Mouse (Mus musculus) heart, adult 9 months (tissue): ENCODE measurements at regions not wholly inside any gene's neighbourhood (a gene's known extent, or its start where the extent isn't known, plus 50 kb on each side); places are given as distances from the start of the nearest gene placed in this dataset.
A peak's percentile ranks its signal among the peaks of the same experiment; 100 is the strongest.

ENCODE experiments used
- DNase-seq, 2 experiments: peaks; one replicate each; pipeline ENCODE4 v3.0.0; 2022; ENCODE audit warnings: low spot score in 2 of 2

GRCm38 (mm10) chr15:40388806-40389205 lies 254.6 kb downstream of the 9330182O14Rik start:
- DNase-seq: no peak

- DNase-seq: no peak
Measured at GRCm38 (mm10) chr15:40435156-40435555, 301.0 kb downstream of the 9330182O14Rik start.

GRCm38 (mm10) chr15:40436688-40437087 lies 302.5 kb downstream of the 9330182O14Rik start:
- no peak for DNase-seq

GRCm38 (mm10) chr15:40439827-40440226 lies 305.7 kb downstream of the 9330182O14Rik start:
- no peak for DNase-seq

GRCm38 (mm10) chr15:40448623-40449022 lies 314.5 kb downstream of the 9330182O14Rik start:
- no peak for DNase-seq

GRCm38 (mm10) chr15:40453235-40453634 lies 319.1 kb downstream of the 9330182O14Rik start:
- DNase-seq: no peak

GRCm38 (mm10) chr15:40475659-40476355 lies 341.6 kb downstream of the 9330182O14Rik start:
- peak in 1 of 2 experiments; percentile 10 for DNase-seq

GRCm38 (mm10) chr15:40480386-40480785 lies 346.2 kb downstream of the 9330182O14Rik start:
- DNase-seq: no peak

- no peak for DNase-seq
Measured at GRCm38 (mm10) chr15:40481239-40481638, 347.1 kb downstream of the 9330182O14Rik start.

GRCm38 (mm10) chr15:40485997-40486396 lies 351.8 kb downstream of the 9330182O14Rik start:
- peak in 1 of 2 experiments; percentile 4 for DNase-seq

GRCm38 (mm10) chr15:40501180-40502125 lies 367.3 kb downstream of the 9330182O14Rik start:
- no peak for DNase-seq

GRCm38 (mm10) chr15:40510826-40511225 lies 376.7 kb downstream of the 9330182O14Rik start:
- DNase-seq: no peak

GRCm38 (mm10) chr15:40524350-40524749 lies 390.2 kb downstream of the 9330182O14Rik start:
- no peak for DNase-seq

GRCm38 (mm10) chr15:40533451-40533873 lies 399.3 kb downstream of the 9330182O14Rik start:
- DNase-seq: no peak

GRCm38 (mm10) chr15:40561661-40562060 lies 427.5 kb downstream of the 9330182O14Rik start:
- DNase-seq: no peak

- no peak for DNase-seq
Measured at GRCm38 (mm10) chr15:40565716-40566115, 431.6 kb downstream of the 9330182O14Rik start.

- no peak for DNase-seq
Measured at GRCm38 (mm10) chr15:40566481-40566880, 432.3 kb downstream of the 9330182O14Rik start.

- no peak for DNase-seq
Measured at GRCm38 (mm10) chr15:40568701-40569100, 434.5 kb downstream of the 9330182O14Rik start.
